Mouse (Mus musculus) bone marrow macrophage, adult 2 months (primary cell): Measurements from ENCODE around the gene Mecp2. TPM values are rescaled to one million over a fixed set of nuclear protein-coding genes. Genes with fewer than 3 reads are reported as not detected.
A peak's percentile ranks its signal among the peaks of the same experiment; 100 is the strongest.
"Not testable (repeated sequence)": the region's sequence is repeated elsewhere in the genome, so short reads cannot be mapped to it uniquely, and the experiment has no call there.

Experiments
- H3K27ac ChIP-seq: 2 replicates; pipeline ENCODE4 v1.5.1; 2012; ENCODE audit warnings: low read depth, low read length; ENCODE audit not compliant: insufficient read depth
- H3K4me1 ChIP-seq: 2 replicates; pipeline ENCODE4 v1.6.1; 2012; ENCODE audit warnings: low read length; ENCODE audit not compliant: control insufficient read depth, insufficient read depth
- H3K4me3 ChIP-seq: 2 replicates; pipeline ENCODE4 v1.5.1; 2012; ENCODE audit warnings: mild to moderate bottlenecking, low read length, moderate library complexity; ENCODE audit not compliant: insufficient read depth
- CTCF ChIP-seq: IDR thresholded peaks from 2 replicates; pipeline ENCODE4 v1.5.1; 2012; ENCODE audit warnings: low read depth, mild to moderate bottlenecking, low read length, moderate library complexity
- POLR2A ChIP-seq: IDR thresholded peaks from 2 replicates; pipeline ENCODE4 v1.6.1; 2012; ENCODE audit warnings: mild to moderate bottlenecking, low read depth, low read length, borderline replicate concordance
- polyA plus RNA-seq: library from polyadenylated mRNA; stranded (reverse); fragments of >200 nt; gene quantifications from 2 replicates; pipeline ENCODE4 v1.2.4, GENCODE M21; 2012; ENCODE audit not compliant: missing spikeins, insufficient read depth, insufficient read length

Gene Mecp2
- polyA plus RNA-seq: 26.2 and 27.3 TPM in 2 replicates

DNA sequence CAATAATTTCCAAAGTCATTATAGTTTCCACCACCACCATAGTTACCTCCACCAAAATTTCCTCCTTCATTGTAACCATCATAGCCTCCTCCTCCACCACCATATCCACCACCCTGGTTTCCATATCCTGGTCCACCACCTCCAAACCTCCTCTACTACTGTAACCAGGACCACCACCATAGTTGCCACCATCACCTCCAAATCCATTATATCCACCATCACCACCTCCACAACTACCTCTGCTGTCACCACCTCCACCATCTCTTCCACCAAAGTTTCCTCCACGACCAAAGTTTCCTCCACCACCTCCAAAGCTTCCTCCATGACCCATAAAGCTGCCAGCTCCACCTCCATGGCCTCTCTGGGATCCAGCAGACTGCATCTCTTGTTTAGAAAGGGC lies at the start of gene Mecp2:
TSS of gene Mecp2 (minus strand) at position 101 of the 400 bp plus-strand sequence.
- not testable (repeated sequence) for H3K27ac ChIP-seq, H3K4me3 ChIP-seq, H3K4me1 ChIP-seq

GRCm38 (mm10) chrX:74176959-74177358 lies 41.8 kb upstream of the Mecp2 start, which contains the start of gene Tktl1:
Gene Tktl1 (plus strand): TSS chrX:74177259.
- Histone ChIP-seq H3K4me1 (no peaks in the 10 kb centered on the region), H3K4me3 (no peak within 1 kb of the TSS), H3K27ac (no peak within 1 kb of the TSS)
- TF ChIP-seq POLR2A: no peak
- TF ChIP-seq CTCF: no peak

GRCm38 (mm10) chrX:74167738-74168137 lies 32.6 kb upstream of the Mecp2 start, which contains the start of gene Tex28:
Gene Tex28 (minus strand): TSS chrX:74167838.
- no peak within 1 kb of the TSS for H3K27ac ChIP-seq
- TF ChIP-seq POLR2A: no peak
- TF ChIP-seq CTCF: no peak
- H3K4me3 ChIP-seq: no peak within 1 kb of the TSS
- H3K4me1 ChIP-seq: no peaks in the 10 kb centered on the region

DNA sequence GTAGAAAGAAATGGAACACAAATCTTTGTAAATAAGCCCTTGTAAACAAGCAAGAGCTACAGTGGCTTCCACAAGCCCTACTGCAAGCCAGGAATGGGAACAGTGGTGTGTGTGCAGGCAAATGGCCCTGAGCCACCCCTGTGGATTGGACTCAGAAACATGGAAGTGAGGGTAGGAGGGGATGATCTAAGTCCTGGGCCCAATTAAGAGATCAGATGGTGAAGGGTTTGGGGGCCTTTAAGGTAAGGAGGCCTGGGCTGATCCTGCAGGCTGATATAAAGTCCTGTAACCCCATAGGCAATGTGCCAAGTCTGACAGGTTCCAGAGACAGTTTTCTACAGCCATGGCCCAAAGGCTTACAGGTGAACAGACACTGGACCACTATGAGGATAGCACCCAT lies 8.0 kb downstream of the Mecp2 start, which contains the start of gene Opn1mw:
TSS of gene Opn1mw (plus strand) at position 301 of the 400 bp plus-strand sequence.
- TF ChIP-seq CTCF: no peak
- no peak for TF ChIP-seq POLR2A
- no peak within 1 kb of the TSS for H3K4me3 ChIP-seq
- no peaks in the 10 kb centered on the region for H3K4me1 ChIP-seq
- H3K27ac ChIP-seq: no peak within 1 kb of the TSS

GRCm38 (mm10) chrX:74124975-74125374 lies 10.2 kb downstream of the Mecp2 start:
- no peak overlapping the region for H3K27ac ChIP-seq
- no peak overlapping the region for H3K4me3 ChIP-seq
- no peak for TF ChIP-seq POLR2A
- no peak for TF ChIP-seq CTCF
- H3K4me1 ChIP-seq: no peaks in the 10 kb centered on the region; the same call in 1 of the 2 replicates

GRCm38 (mm10) chrX:74115511-74115910 lies 19.7 kb downstream of the Mecp2 start:
- H3K4me1 ChIP-seq: no peaks in the 10 kb centered on the region; the same call in 1 of the 2 replicates
- H3K27ac ChIP-seq: peak overlapping the region; percentile 74
- H3K4me3 ChIP-seq: peak overlapping the region; percentile 58
- peak; percentile 33; the same call in 1 of the 2 replicates for TF ChIP-seq CTCF
- no peak for TF ChIP-seq POLR2A

DNA sequence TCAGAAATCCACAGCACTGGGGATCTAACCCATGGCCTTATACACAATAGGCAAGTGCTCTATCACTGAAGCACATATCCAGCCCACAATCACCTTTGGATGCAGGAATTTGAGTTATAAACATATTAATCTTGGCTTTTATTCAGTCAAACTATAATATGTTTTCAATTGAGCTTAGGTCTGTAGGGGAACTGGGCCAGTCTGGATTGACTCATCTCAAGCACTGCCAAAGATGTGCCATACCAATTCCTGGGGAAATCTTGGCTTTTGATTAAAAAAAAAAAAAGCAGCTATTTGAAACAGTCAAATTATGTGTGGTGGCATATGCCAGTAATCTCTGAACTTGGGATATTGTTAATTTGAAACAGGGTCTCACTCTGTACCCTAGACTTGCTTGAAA lies 21.1 kb downstream of the Mecp2 start:
- TF ChIP-seq POLR2A (no peak), CTCF (no peak)
- H3K4me3 ChIP-seq: no peak overlapping the region

GRCm38 (mm10) chrX:74108747-74109146 lies 26.4 kb downstream of the Mecp2 start:
- Histone ChIP-seq H3K4me3 (no peak overlapping the region), H3K4me1 (peaks cover 4% of the 10 kb centered on the region; the same call in 1 of the 2 replicates), H3K27ac (no peak overlapping the region)
- TF ChIP-seq CTCF (no peak), POLR2A (no peak)

More for the DNA sequence above, 21.1 kb downstream of the Mecp2 start:
- Histone ChIP-seq H3K27ac (no peak overlapping the region), H3K4me1 (no peaks in the 10 kb centered on the region)

- TF ChIP-seq CTCF (no peak), POLR2A (no peak)
- H3K27ac ChIP-seq: peak overlapping the region; percentile 67
- H3K4me1 ChIP-seq: peaks cover 4% of the 10 kb centered on the region; the same call in 1 of the 2 replicates
- no peak overlapping the region for H3K4me3 ChIP-seq
Measured at GRCm38 (mm10) chrX:74105916-74106315, 29.2 kb downstream of the Mecp2 start.

GRCm38 (mm10) chrX:74103457-74104188 lies 31.5 kb downstream of the Mecp2 start:
- Histone ChIP-seq H3K27ac (no peak overlapping the region), H3K4me3 (no peak overlapping the region), H3K4me1 (peaks cover 4% of the 10 kb centered on the region; the same call in 1 of the 2 replicates)
- TF ChIP-seq POLR2A (no peak), CTCF (no peak)
